Mouse (Mus musculus) bone marrow, adult 2 months (tissue): ENCODE measurements around the gene Hax1.

Experiments
- CTCF ChIP-seq: fragments of 200-500 bp; IDR thresholded peaks from 2 replicates; pipeline ENCODE4 v1.5.1; 2011; ENCODE audit warnings: low read length, control low read depth; ENCODE audit not compliant: control insufficient read depth, insufficient read depth
- POLR2A ChIP-seq: fragments of 200-500 bp; IDR thresholded peaks from 2 replicates; pipeline ENCODE4 v1.6.1; 2011; ENCODE audit warnings: low read depth, mild to moderate bottlenecking, control low read depth, low read length, borderline replicate concordance; ENCODE audit not compliant: control insufficient read depth

DNA sequence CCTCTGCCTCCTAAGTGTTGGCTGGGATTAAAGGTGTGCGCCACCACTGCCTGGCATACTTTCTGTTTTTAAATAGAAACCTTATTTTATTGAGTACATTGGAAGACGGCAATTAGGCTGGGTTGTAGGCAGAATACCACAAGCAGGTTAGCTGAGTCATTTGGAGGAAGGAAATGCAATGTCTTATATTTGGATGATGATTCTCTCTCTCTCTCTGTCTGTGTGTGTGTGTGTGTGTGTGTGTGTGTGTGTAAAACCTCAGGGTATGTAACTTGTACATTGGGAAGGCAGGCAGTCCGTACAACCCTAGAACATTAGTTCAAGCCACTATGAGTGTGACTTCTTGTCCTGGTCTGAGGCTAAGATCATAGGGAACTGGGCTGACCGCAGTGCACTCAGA is 10.8 kb downstream of the Hax1 start:
- TF ChIP-seq POLR2A (no peak), CTCF (no peak)
